Mouse (Mus musculus) thymus, adult 2 months (tissue): ENCODE data around the gene Ttc16. TPM values are rescaled to one million over a fixed set of nuclear protein-coding genes. Genes with fewer than 3 reads are reported as not detected.

Experiments
- DNase-seq: peaks from one replicate; pipeline ENCODE4 v3.0.0; 2021
- H3K27ac ChIP-seq: fragments of 200-500 bp; 2 replicates; pipeline ENCODE4 v1.5.1; 2012; ENCODE audit warnings: low read length, control low read depth; ENCODE audit not compliant: control insufficient read depth, insufficient read depth
- H3K27me3 ChIP-seq: fragments of 200-500 bp; 2 replicates; pipeline ENCODE4 v1.6.1; 2012; ENCODE audit warnings: mild to moderate bottlenecking, low read length, moderate library complexity, mixed read lengths; ENCODE audit not compliant: control insufficient read depth, insufficient read depth
- H3K36me3 ChIP-seq: fragments of 200-500 bp; 2 replicates; pipeline ENCODE4 v1.6.1; 2012; ENCODE audit warnings: mild to moderate bottlenecking, low read length, moderate library complexity; ENCODE audit not compliant: control insufficient read depth, insufficient read depth
- H3K4me1 ChIP-seq: fragments of 200-500 bp; replicated peaks from 2 replicates; pipeline ENCODE4 v1.6.1; 2012; ENCODE audit warnings: low read length; ENCODE audit not compliant: control insufficient read depth, insufficient read depth
- H3K4me3 ChIP-seq: fragments of 200-500 bp; 2 replicates; pipeline ENCODE4 v1.5.1; 2012; ENCODE audit warnings: mild to moderate bottlenecking, low read length, control low read depth, moderate library complexity; ENCODE audit not compliant: control insufficient read depth, insufficient read depth
- CTCF ChIP-seq: fragments of 200-500 bp; IDR thresholded peaks from 2 replicates; pipeline ENCODE4 v1.5.1; 2012; ENCODE audit warnings: mild to moderate bottlenecking, control low read depth, low read length, moderate library complexity, borderline replicate concordance; ENCODE audit not compliant: control insufficient read depth, poor library complexity, insufficient read depth; ENCODE audit errors: extremely low read depth
- POLR2A ChIP-seq: fragments of 200-500 bp; IDR thresholded peaks from 2 replicates; pipeline ENCODE4 v1.6.1; 2012; ENCODE audit warnings: mild to moderate bottlenecking, low read length, control low read depth, moderate library complexity; ENCODE audit not compliant: control insufficient read depth, poor library complexity, insufficient read depth; ENCODE audit errors: extremely low read depth
- WGBS: fragments of 180-500 bp; shearing (Covaris S2); methylation state at CpG from one replicate; pipeline ENCODE4 v1.1.7; 2018; 5-methylcytosine and 5-hydroxymethylcytosine counted together
- polyA plus RNA-seq: library from polyadenylated mRNA; depleted of rRNA; stranded (reverse); fragments of >200 nt; gene quantifications from 2 replicates; pipeline ENCODE4 v1.2.3, GENCODE M21; 2012; rRNA removed

Ttc16 gene
- polyA plus RNA-seq, 1 experiment: 2.3 TPM

GRCm38 (mm10) chr2:32709521-32710137 is 65.8 kb downstream of the Ttc16 start:
- Histone ChIP-seq H3K4me1 (peaks cover 18% of the 10 kb centered on the region), H3K27me3 (no peaks in the 10 kb centered on the region), H3K4me3 (no peak overlapping the region), H3K36me3 (peaks cover 53% of the 10 kb centered on the region), H3K27ac (no peak overlapping the region)
- WGBS: 88% methylated on average over 20 of the region's 20 CpGs
- TF ChIP-seq POLR2A (no peak), CTCF (no peak)
- no peak for DNase-seq

GRCm38 (mm10) chr2:32708643-32709042 is 66.8 kb downstream of the Ttc16 start:
- Histone ChIP-seq H3K4me3 (no peak overlapping the region), H3K36me3 (peaks cover 53% of the 10 kb centered on the region), H3K27ac (no peak overlapping the region), H3K4me1 (peaks cover 8% of the 10 kb centered on the region), H3K27me3 (no peaks in the 10 kb centered on the region)
- DNase-seq: peak; percentile 64
- TF ChIP-seq CTCF (peak; percentile 68; the same call in 1 of the 2 replicates), POLR2A (no peak)
- WGBS: 13% methylated on average over 3 of the region's 3 CpGs

Other genes with a start within 250 kb of the Ttc16 start
- 57.4 and 66.7 TPM in 2 replicates for gene Fam102a, start 240.3 kb downstream of the Ttc16 start, polyA plus RNA-seq
- 158 and 173 TPM in 2 replicates for gene Dpm2, start 204.8 kb downstream of the Ttc16 start, polyA plus RNA-seq
- gene Pip5kl1, start 200.8 kb downstream of the Ttc16 start, polyA plus RNA-seq: 0.92 and 1.1 TPM in 2 replicates
- not detected in 2 replicates for gene 9430097D07Rik, start 199.9 kb downstream of the Ttc16 start, polyA plus RNA-seq
- 29.3 and 34.1 TPM in 2 replicates for gene St6galnac4, start 188.5 kb downstream of the Ttc16 start, polyA plus RNA-seq
- gene St6galnac6, start 175.9 kb downstream of the Ttc16 start, polyA plus RNA-seq: 18.1 and 25.9 TPM in 2 replicates
- gene Ak1, start 153.9 kb downstream of the Ttc16 start, polyA plus RNA-seq: 3.6 and 23.5 TPM in 2 replicates
- 62.1 and 66.1 TPM in 2 replicates for gene Eng, start 129.0 kb downstream of the Ttc16 start, polyA plus RNA-seq
- gene Fpgs, start 71.5 kb downstream of the Ttc16 start, polyA plus RNA-seq: 61.8 and 65.7 TPM in 2 replicates
- 220 and 239 TPM in 2 replicates for gene Cdk9, start 62.6 kb downstream of the Ttc16 start, polyA plus RNA-seq
- 104 and 106 TPM in 2 replicates for gene Sh2d3c, start 54.6 kb downstream of the Ttc16 start, polyA plus RNA-seq
- gene 6330409D20Rik, start 34.6 kb downstream of the Ttc16 start, polyA plus RNA-seq: 0.20 and 0.27 TPM in 2 replicates
- 169 and 171 TPM in 2 replicates for gene Tor2a, start 18.4 kb downstream of the Ttc16 start, polyA plus RNA-seq
- 36.5 and 43.4 TPM in 2 replicates for gene Ptrh1, start 153 bp upstream of the Ttc16 start, polyA plus RNA-seq
- gene Cfap157, start 8.8 kb upstream of the Ttc16 start, polyA plus RNA-seq: 0.11 and 0.27 TPM in 2 replicates
- 6.6 and 8.3 TPM in 2 replicates for gene Stxbp1, start 71.6 kb upstream of the Ttc16 start, polyA plus RNA-seq
- 20.8 and 22.9 TPM in 2 replicates for gene Fam129b, start 100.5 kb upstream of the Ttc16 start, polyA plus RNA-seq
- 495 and 552 TPM in 2 replicates for gene Rpl12, start 185.9 kb upstream of the Ttc16 start, polyA plus RNA-seq
- 13.7 and 15.3 TPM in 2 replicates for gene Lrsam1, start 186.0 kb upstream of the Ttc16 start, polyA plus RNA-seq
- gene Slc2a8, start 206.4 kb upstream of the Ttc16 start, polyA plus RNA-seq: 29.8 and 32.6 TPM in 2 replicates